Mouse (Mus musculus) lung, embryonic 14.5 days (tissue): ENCODE measurements at regions not wholly inside any gene's neighbourhood (a gene's known extent, or its start where the extent isn't known, plus 50 kb on each side); places are given as distances from the start of the nearest gene placed in this dataset.

Experiments used
- ATAC-seq: fragments of 200-750 bp; cut with Nextera tagmentation; 2 replicates; pipeline ENCODE4 v1.8.0; 2017; ENCODE audit warnings: mild to moderate bottlenecking, moderate TSS enrichment, moderate library complexity; ENCODE audit not compliant: insufficient read depth
- DNase-seq: peaks from one replicate; pipeline ENCODE4 v3.0.0-alpha.2; 2015
- H3K27ac ChIP-seq: fragments of 300-500 bp; sonication (generic); 2 replicates; pipeline ENCODE4 v1.5.1; 2014; ENCODE audit warnings: low read depth, mild to moderate bottlenecking, moderate library complexity
- H3K27me3 ChIP-seq: fragments of 300-500 bp; sonication (generic); 2 replicates; pipeline ENCODE4 v1.6.1; 2014; ENCODE audit warnings: low read length, control low read depth; ENCODE audit not compliant: insufficient read depth
- H3K36me3 ChIP-seq: fragments of 300-500 bp; sonication (generic); 2 replicates; pipeline ENCODE4 v1.6.1; 2014; ENCODE audit warnings: control low read depth; ENCODE audit not compliant: insufficient read depth
- H3K4me1 ChIP-seq: fragments of 300-500 bp; sonication (generic); 2 replicates; pipeline ENCODE4 v1.6.1; 2014; ENCODE audit warnings: antibody characterized with exemption, control low read depth; ENCODE audit not compliant: insufficient read depth
- H3K4me2 ChIP-seq: fragments of 300-500 bp; sonication (generic); 2 replicates; pipeline ENCODE4 v1.6.1; 2014; ENCODE audit warnings: mild to moderate bottlenecking
- H3K4me3 ChIP-seq: fragments of 300-500 bp; sonication (generic); 2 replicates; pipeline ENCODE4 v1.5.1; 2014; ENCODE audit warnings: low read depth, low read length
- H3K9ac ChIP-seq: fragments of 300-500 bp; sonication (generic); 2 replicates; pipeline ENCODE4 v1.6.1; 2014
- H3K9me3 ChIP-seq: fragments of 300-500 bp; sonication (generic); 2 replicates; pipeline ENCODE4 v1.6.1; 2016; ENCODE audit warnings: low read depth, low read length, control low read depth
- CTCF ChIP-seq: IDR thresholded peaks from 2 replicates; pipeline ENCODE4 v1.5.1; 2016; ENCODE audit warnings: antibody characterized with exemption, low read depth
- WGBS: fragments of 180-500 bp; shearing (Covaris S2); extraction: QIAGEN DNeasy Blood & Tissue Kit; methylation state at CpG from one replicate; pipeline ENCODE4 v1.1.7; 2014; 5-methylcytosine and 5-hydroxymethylcytosine counted together

DNA sequence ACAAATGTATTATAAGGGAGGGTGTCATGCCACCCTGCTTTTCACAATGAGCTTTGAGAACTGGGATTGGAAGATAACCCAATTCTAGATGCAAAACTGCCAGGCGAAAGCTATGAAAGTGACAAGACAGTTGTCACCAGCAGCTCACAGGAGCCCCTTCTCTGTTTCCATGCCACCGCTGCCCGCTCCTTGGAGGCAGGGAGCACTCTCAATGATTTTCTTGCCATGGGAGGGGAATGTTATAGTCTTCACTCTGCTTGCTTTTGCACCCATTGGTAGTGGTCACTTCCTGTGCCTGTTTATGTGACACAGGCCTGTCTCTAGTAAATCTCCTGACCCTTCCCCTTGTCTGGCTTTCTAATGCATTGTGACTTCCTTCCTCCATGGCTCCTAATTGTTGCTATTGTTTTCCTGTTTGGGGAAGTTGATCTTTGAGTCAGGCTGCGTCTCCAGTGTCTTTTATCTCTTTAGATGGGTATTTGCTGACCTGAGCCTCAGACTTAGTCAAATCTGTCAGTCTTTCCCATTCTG, 143.4 kb downstream of the Tpra1 start:
- H3K36me3 ChIP-seq, result no peaks in the 10 kb centered on the region
- no peak overlapping the region for H3K27ac ChIP-seq
- no peak for ATAC-seq
- H3K9ac ChIP-seq, result no peak overlapping the region
- H3K4me2 ChIP-seq, result no peak overlapping the region
- TF ChIP-seq CTCF, result no peak
- H3K27me3 ChIP-seq, result no peaks in the 10 kb centered on the region
- no peaks in the 10 kb centered on the region for H3K4me1 ChIP-seq
- H3K9me3 ChIP-seq, result no peaks in the 10 kb centered on the region
- H3K4me3 ChIP-seq, result no peak overlapping the region
- WGBS, result 63% methylated on average over 4 of the region's 4 CpGs
- no peak for DNase-seq

DNA sequence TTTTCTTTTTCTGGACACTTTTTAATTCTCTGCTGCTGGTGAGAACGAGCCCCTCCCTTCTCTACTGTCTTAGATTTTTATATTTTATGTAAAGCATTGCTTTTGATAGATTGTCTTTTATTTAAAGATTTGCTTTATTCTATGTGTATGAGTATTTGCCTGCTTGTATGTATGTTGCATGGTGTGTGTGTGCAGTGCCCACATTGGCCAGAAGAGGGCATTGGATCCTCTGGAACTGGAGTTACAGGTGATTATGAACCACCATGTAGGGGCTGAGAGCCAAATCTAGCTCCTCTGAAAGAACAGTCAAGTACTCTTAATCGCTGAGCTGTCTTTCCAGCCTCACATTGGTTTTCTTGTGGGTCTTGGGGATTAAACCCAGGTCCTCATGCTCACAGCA, 144.4 kb downstream of the Tpra1 start:
- H3K27ac ChIP-seq, result no peak overlapping the region
- no peaks in the 10 kb centered on the region for H3K27me3 ChIP-seq
- H3K4me3 ChIP-seq, result no peak overlapping the region
- no peak overlapping the region for H3K9ac ChIP-seq
- DNase-seq (no peak), ATAC-seq (no peak)
- peak; percentile 43; the same call in 1 of the 2 replicates for TF ChIP-seq CTCF
- no peaks in the 10 kb centered on the region for H3K4me1 ChIP-seq
- H3K36me3 ChIP-seq, result no peaks in the 10 kb centered on the region
- no peaks in the 10 kb centered on the region for H3K9me3 ChIP-seq
- WGBS, result 81% methylated on average over 2 of the region's 2 CpGs
- H3K4me2 ChIP-seq, result no peak overlapping the region

DNA sequence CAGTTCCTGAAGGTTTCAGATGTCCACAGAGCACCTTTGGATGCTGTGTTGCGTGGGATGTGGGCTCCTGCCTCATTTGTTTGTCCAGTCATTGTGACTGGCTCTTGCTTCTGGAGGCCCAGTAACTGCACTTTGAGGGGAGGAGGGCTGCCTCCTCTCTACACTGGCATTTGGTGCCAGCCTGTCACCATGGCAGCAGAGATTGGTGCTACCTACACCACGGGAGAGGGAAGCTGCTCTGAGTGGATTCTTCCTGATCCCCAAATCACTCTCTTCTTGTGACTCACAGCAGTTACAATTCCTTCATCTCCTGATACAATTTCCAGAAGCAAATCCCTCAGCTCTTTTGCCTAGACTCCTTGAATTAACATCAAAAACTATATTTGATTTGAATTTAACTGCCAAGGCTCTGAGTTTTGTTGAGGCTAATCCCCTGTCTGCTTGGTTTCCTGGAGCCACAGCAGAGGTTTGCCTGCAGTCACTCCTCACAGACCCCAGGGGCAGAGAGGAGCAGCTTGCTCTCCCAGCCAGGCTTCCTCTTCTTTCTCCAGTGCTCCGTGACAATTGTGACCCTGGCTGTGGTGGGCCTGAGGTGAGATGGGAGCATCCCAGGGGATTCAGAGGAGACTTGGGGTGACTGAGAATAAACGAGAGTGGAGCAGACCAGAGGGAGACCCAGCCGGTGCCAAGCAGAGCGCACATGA, 145.7 kb downstream of the Tpra1 start:
- H3K4me1 ChIP-seq, result no peaks in the 10 kb centered on the region
- no peaks in the 10 kb centered on the region for H3K27me3 ChIP-seq
- H3K4me3 ChIP-seq, result no peak overlapping the region
- no peaks in the 10 kb centered on the region for H3K9me3 ChIP-seq
- H3K36me3 ChIP-seq, result no peaks in the 10 kb centered on the region
- H3K9ac ChIP-seq, result no peak overlapping the region
- no peak for TF ChIP-seq CTCF
- H3K27ac ChIP-seq, result no peak overlapping the region
- DNase-seq (no peak), ATAC-seq (no peak)
- no peak overlapping the region for H3K4me2 ChIP-seq
- WGBS, result 46% methylated on average over 6 of the region's 6 CpGs

DNA sequence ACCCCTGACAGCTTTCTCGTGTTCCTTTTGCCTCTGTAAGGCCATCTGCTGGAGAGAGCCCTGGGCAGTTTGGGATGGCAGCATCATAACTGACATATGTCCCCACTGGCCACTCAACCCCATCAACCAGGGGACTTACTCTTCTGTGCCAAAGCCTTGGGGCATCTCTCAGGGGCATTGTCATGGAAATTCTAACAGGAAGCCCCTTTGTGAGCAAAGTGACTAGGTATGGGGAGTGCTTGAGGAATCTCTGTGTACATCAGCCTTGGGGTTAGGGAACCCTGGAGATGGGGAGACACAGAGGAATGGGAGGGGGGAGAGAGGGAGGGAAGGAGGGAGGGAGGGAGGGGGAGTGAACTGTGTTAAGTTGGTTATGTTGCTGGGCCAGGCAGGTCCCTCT, 147.2 kb downstream of the Tpra1 start:
- H3K27ac ChIP-seq, result no peak overlapping the region
- no peak for ATAC-seq
- no peaks in the 10 kb centered on the region for H3K27me3 ChIP-seq
- no peaks in the 10 kb centered on the region for H3K4me1 ChIP-seq
- H3K4me2 ChIP-seq, result no peak overlapping the region
- no peak overlapping the region for H3K9ac ChIP-seq
- TF ChIP-seq CTCF, result no peak
- no peak overlapping the region for H3K4me3 ChIP-seq
- no peaks in the 10 kb centered on the region for H3K36me3 ChIP-seq
- no peaks in the 10 kb centered on the region for H3K9me3 ChIP-seq
- WGBS, result 50% methylated on average over 1 of the region's 1 CpGs
- no peak for DNase-seq

DNA sequence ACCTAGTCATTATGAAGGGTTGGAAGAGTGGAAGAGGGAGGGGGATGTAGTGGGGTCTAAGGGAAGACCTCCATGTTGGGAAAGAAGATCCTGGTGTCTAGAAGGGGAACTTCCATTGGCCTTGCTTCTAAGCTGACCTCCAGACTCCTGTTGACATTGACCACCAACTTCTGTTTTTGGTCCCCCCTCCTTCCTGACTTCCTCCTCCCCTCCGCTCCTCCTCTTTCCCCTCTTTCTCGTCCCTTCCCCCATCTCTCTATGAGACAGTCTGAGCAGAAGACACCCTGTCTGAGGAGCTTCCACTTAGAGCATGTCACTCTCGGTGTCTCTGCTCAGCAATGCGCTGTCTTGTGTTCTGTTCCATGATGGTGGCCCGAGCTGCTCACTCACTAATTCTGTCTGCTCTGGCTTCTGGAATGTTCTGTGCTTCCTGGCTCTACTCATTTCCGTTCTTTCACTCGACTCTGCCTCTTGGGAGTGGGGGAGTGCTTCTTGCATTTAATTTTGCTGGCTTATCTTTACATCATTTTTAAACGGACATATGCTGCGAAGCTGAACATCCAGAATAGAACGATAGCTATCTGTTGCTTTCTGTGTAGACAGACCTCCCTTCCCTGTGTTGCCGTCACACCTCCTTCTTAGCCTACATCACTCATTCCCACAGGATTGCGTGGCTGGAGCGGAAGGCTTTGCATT, 148.7 kb downstream of the Tpra1 start:
- Histone ChIP-seq H3K27me3 (no peaks in the 10 kb centered on the region), H3K4me2 (no peak overlapping the region), H3K4me3 (no peak overlapping the region), H3K4me1 (no peaks in the 10 kb centered on the region), H3K36me3 (no peaks in the 10 kb centered on the region), H3K27ac (no peak overlapping the region), H3K9ac (no peak overlapping the region), H3K9me3 (no peaks in the 10 kb centered on the region)
- DNase-seq, result no peak
- no peak for TF ChIP-seq CTCF
- 74% methylated on average over 13 of the region's 13 CpGs for WGBS
- no peak for ATAC-seq

DNA sequence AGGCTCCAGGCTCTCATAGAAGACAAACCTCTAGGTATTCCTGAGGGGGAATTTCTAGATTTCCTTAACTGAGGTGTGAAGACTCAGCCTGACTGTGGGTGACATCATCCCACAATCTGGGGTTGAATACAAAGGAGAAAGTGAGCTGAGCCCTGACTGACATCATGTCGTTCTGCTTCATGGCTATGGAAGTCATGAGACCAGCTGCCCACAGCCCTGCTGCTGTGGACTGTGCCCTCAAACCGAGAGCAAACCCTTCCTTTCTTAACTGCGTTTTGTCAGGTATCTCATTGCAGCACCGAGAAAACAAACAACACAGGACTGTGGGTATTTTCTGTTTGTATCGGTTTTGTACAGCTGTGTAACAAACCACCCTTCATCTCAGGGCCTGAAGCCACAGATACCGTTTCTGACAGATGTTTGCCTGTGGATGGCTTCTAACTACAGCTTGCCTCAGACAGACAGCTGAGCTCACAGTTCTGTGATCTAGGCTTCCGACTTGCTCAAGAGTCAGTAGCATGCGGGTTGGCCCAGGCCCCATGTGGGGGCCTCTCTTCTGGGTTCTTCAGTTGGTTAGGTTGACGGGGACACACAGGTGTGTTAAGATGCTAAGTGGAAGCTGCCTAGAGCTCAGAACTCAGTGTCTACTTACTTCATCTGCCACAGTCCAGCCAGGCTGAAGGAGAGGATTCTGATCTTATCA, 150.9 kb downstream of the Tpra1 start:
- whole genome bisulfite sequencing, result 74% methylated on average over 9 of the region's 9 CpGs
- no peaks in the 10 kb centered on the region for H3K27me3 ChIP-seq
- no peak overlapping the region for H3K4me3 ChIP-seq
- H3K9me3 ChIP-seq, result no peaks in the 10 kb centered on the region
- H3K4me2 ChIP-seq, result no peak overlapping the region
- no peak for DNase-seq
- H3K9ac ChIP-seq, result no peak overlapping the region
- ATAC-seq, result no peak
- TF ChIP-seq CTCF, result no peak
- no peaks in the 10 kb centered on the region for H3K36me3 ChIP-seq
- no peaks in the 10 kb centered on the region for H3K4me1 ChIP-seq
- H3K27ac ChIP-seq, result no peak overlapping the region

DNA sequence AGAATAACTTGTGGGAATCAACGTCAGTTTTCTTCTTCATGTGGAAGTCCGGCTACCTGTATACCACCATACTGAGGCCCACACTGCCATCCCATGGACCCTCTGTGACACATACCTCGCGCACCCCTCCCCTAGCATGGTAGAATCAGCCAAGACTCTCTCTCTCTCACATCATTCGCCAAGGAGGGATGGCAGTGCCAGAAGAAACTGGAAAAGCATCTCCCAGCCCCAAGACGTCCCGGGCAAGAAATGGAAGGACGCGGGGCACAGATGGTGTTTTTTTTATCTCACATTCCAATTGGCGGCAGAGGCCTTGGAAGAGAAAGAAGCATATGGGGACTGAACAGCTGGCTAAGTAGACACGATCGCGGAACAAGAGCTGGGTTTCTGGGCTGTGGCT, 152.0 kb downstream of the Tpra1 start:
- H3K4me1 ChIP-seq, result no peaks in the 10 kb centered on the region
- no peak overlapping the region for H3K4me3 ChIP-seq
- no peak for TF ChIP-seq CTCF
- ATAC-seq (no peak), DNase-seq (no peak)
- H3K9ac ChIP-seq, result no peak overlapping the region
- H3K27ac ChIP-seq, result no peak overlapping the region
- H3K27me3 ChIP-seq, result no peaks in the 10 kb centered on the region
- H3K36me3 ChIP-seq, result no peaks in the 10 kb centered on the region
- WGBS, result 78% methylated on average over 13 of the region's 13 CpGs
- H3K9me3 ChIP-seq, result no peaks in the 10 kb centered on the region
- no peak overlapping the region for H3K4me2 ChIP-seq
